Mouse (Mus musculus) megakaryocyte, embryonic 14.5 days (primary cell): ENCODE measurements at regions not wholly inside any gene's neighbourhood (a gene's known extent, or its start where the extent isn't known, plus 50 kb on each side); places are given as distances from the start of the nearest gene placed in this dataset.

Experiments used
- FLI1 ChIP-seq: IDR thresholded peaks from 2 replicates; pipeline ENCODE4 v1.6.1; 2012; ENCODE audit warnings: low read length, inconsistent platforms, mixed read lengths
- GATA1 ChIP-seq: IDR thresholded peaks from 3 replicates; pipeline ENCODE4 v1.6.1; 2012; ENCODE audit warnings: mixed read lengths, low read length, inconsistent platforms, borderline replicate concordance

DNA sequence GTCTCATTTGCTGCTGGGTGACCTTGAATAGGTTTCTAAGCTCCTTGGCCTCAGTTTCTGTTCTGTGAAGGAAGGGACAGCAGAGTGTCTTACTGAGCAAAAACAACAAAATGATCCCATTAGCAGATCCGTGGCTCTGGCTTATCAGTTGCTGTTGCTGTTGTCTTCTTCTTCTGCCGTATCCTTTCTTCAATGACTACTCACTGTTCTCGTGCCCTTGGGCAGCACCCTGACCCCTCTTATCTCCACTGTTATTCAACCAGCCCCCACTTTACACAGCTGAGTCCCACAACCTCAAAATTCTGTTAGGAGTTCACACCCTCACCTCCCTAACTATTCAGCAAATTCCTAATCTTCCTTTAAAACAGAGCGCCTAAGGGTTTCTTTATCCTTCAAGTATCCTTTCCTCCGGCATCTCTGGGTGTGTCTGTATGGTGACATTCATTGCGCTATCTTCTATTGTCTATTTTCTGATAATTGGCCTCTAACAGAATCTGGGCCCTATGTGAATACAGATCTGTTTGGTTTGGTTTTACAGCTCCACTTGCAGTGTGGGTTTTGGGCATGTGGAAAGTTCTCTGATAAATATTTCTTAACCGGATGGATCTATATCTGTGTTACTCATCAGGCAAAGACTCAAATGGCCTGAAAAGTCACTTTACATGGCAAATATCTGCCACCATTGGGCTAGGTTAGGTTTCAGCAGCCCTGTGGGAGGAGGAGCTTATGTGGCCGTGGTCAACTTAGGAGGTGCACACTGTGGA is 59.1 kb upstream of the Serp2 start:
- TF ChIP-seq GATA1 = no peak
- TF ChIP-seq FLI1 = no peak
